Mouse (Mus musculus) stomach, embryonic 15.5 days (tissue): ENCODE data around the gene Zc3hav1. TPM values are rescaled to one million over a fixed set of nuclear protein-coding genes. Genes with fewer than 3 reads are reported as not detected.

ENCODE experiments used
- ATAC-seq: fragments of 200-750 bp; cut with Nextera tagmentation; 2 replicates; pipeline ENCODE4 v1.8.0; 2017; ENCODE audit warnings: low read depth, moderate number of reproducible peaks, moderate TSS enrichment; ENCODE audit not compliant: insufficient read depth, low FRiP score
- H3K27ac ChIP-seq: fragments of 300-500 bp; sonication (generic); 2 replicates; pipeline ENCODE4 v1.5.1; 2015; ENCODE audit warnings: mild to moderate bottlenecking, inconsistent platforms
- H3K27me3 ChIP-seq: fragments of 300-500 bp; sonication (generic); replicated peaks from 2 replicates; pipeline ENCODE4 v1.6.1; 2015; ENCODE audit warnings: inconsistent platforms
- H3K36me3 ChIP-seq: fragments of 300-500 bp; sonication (generic); 2 replicates; pipeline ENCODE4 v1.6.1; 2015; ENCODE audit warnings: inconsistent platforms
- H3K4me1 ChIP-seq: fragments of 300-500 bp; sonication (generic); 2 replicates; pipeline ENCODE4 v1.6.1; 2015; ENCODE audit warnings: inconsistent platforms
- H3K4me2 ChIP-seq: fragments of 300-500 bp; sonication (generic); 2 replicates; pipeline ENCODE4 v1.6.1; 2015; ENCODE audit warnings: mild to moderate bottlenecking, inconsistent platforms
- H3K4me3 ChIP-seq: fragments of 300-500 bp; sonication (generic); replicated peaks from 2 replicates; pipeline ENCODE4 v1.5.1; 2015; ENCODE audit warnings: inconsistent platforms
- H3K9ac ChIP-seq: fragments of 300-500 bp; sonication (generic); 2 replicates; pipeline ENCODE4 v1.6.1; 2015; ENCODE audit warnings: inconsistent platforms
- H3K9me3 ChIP-seq: fragments of 300-500 bp; sonication (generic); 2 replicates; pipeline ENCODE4 v1.6.1; 2016; ENCODE audit warnings: inconsistent platforms
- WGBS: fragments of 180-500 bp; shearing (Covaris S2); methylation state at CpG from one replicate; pipeline ENCODE4 v1.1.7; 2015; 5-methylcytosine and 5-hydroxymethylcytosine counted together
- polyA plus RNA-seq: library from polyadenylated mRNA; unstranded; fragments of >200 nt; fragmentation: Nextera tagmentation; extraction: Ambion mirVana; gene quantifications from 2 replicates; pipeline ENCODE4 v1.2.1, GENCODE M21; 2015

Gene Zc3hav1
- polyA plus RNA-seq, 1 experiment from 2014 or later, result 12.1 TPM

GRCm38 (mm10) chr6:38264466-38264865 lies 89.9 kb downstream of the Zc3hav1 start:
- H3K9me3 ChIP-seq, result no peaks in the 10 kb centered on the region
- no peak overlapping the region for H3K4me2 ChIP-seq
- no peaks in the 10 kb centered on the region for H3K4me1 ChIP-seq
- ATAC-seq, result no peak
- no peaks in the 10 kb centered on the region for H3K36me3 ChIP-seq
- H3K27ac ChIP-seq, result no peak overlapping the region
- WGBS, result 69% methylated on average over 7 of the region's 7 CpGs
- no peak overlapping the region for H3K9ac ChIP-seq
- no peak overlapping the region for H3K4me3 ChIP-seq
- no peaks in the 10 kb centered on the region for H3K27me3 ChIP-seq

GRCm38 (mm10) chr6:38263393-38264159 lies 90.8 kb downstream of the Zc3hav1 start:
- Histone ChIP-seq H3K27me3 (no peaks in the 10 kb centered on the region), H3K27ac (no peak overlapping the region), H3K4me2 (no peak overlapping the region), H3K4me1 (no peaks in the 10 kb centered on the region), H3K4me3 (no peak overlapping the region), H3K36me3 (no peaks in the 10 kb centered on the region), H3K9me3 (no peaks in the 10 kb centered on the region), H3K9ac (no peak overlapping the region)
- WGBS, result 71% methylated on average over 5 of the region's 5 CpGs
- ATAC-seq, result no peak

GRCm38 (mm10) chr6:38261877-38262276 lies 92.5 kb downstream of the Zc3hav1 start:
- Histone ChIP-seq H3K4me2 (no peak overlapping the region), H3K36me3 (no peaks in the 10 kb centered on the region), H3K9me3 (no peaks in the 10 kb centered on the region), H3K4me3 (no peak overlapping the region), H3K27me3 (no peaks in the 10 kb centered on the region), H3K27ac (no peak overlapping the region), H3K4me1 (no peaks in the 10 kb centered on the region), H3K9ac (no peak overlapping the region)
- WGBS, result 67% methylated on average over 4 of the region's 4 CpGs
- no peak for ATAC-seq

GRCm38 (mm10) chr6:38257506-38257905 lies 96.9 kb downstream of the Zc3hav1 start:
- 92% methylated on average over 8 of the region's 8 CpGs for WGBS

GRCm38 (mm10) chr6:38256793-38257192 lies 97.6 kb downstream of the Zc3hav1 start:
- Histone ChIP-seq H3K4me2 (no peak overlapping the region), H3K27me3 (no peaks in the 10 kb centered on the region), H3K27ac (no peak overlapping the region), H3K4me1 (peaks cover 12% of the 10 kb centered on the region; the same call in 1 of the 2 replicates), H3K36me3 (no peaks in the 10 kb centered on the region), H3K9ac (no peak overlapping the region), H3K9me3 (no peaks in the 10 kb centered on the region), H3K4me3 (no peak overlapping the region)
- WGBS, result 75% methylated on average over 4 of the region's 4 CpGs
- ATAC-seq, result no peak

More at GRCm38 (mm10) chr6:38257506-38257905, 96.9 kb downstream of the Zc3hav1 start:
- Histone ChIP-seq H3K27me3 (no peaks in the 10 kb centered on the region), H3K4me1 (peaks cover 7% of the 10 kb centered on the region; the same call in 1 of the 2 replicates), H3K9me3 (no peaks in the 10 kb centered on the region), H3K9ac (no peak overlapping the region), H3K36me3 (no peaks in the 10 kb centered on the region), H3K4me2 (no peak overlapping the region), H3K4me3 (no peak overlapping the region), H3K27ac (no peak overlapping the region)
- no peak for ATAC-seq

- Histone ChIP-seq H3K36me3 (no peaks in the 10 kb centered on the region), H3K4me3 (no peak overlapping the region), H3K4me1 (peaks cover 18% of the 10 kb centered on the region; the same call in 1 of the 2 replicates), H3K4me2 (no peak overlapping the region), H3K9me3 (no peaks in the 10 kb centered on the region), H3K27ac (no peak overlapping the region), H3K9ac (no peak overlapping the region), H3K27me3 (no peaks in the 10 kb centered on the region)
- ATAC-seq, result no peak
- 82% methylated on average over 2 of the region's 2 CpGs for WGBS
Measured at GRCm38 (mm10) chr6:38255794-38256193, 98.6 kb downstream of the Zc3hav1 start.

Other genes with a start within 250 kb of the Zc3hav1 start
- 1.4 and 1.8 TPM in 2 replicates for gene Tmem213, start 245.3 kb downstream of the Zc3hav1 start, polyA plus RNA-seq
- gene Atp6v0a4, start 230.0 kb downstream of the Zc3hav1 start, polyA plus RNA-seq, result 7.3 and 7.8 TPM in 2 replicates
- 3.5 and 3.8 TPM in 2 replicates for gene D630045J12Rik, start 100.6 kb downstream of the Zc3hav1 start, polyA plus RNA-seq
- 8.2 and 9.4 TPM in 2 replicates for gene Zc3hav1l, start 55.3 kb downstream of the Zc3hav1 start, polyA plus RNA-seq
- gene Ttc26, start 26.9 kb upstream of the Zc3hav1 start, polyA plus RNA-seq, result 5.8 and 5.9 TPM in 2 replicates
- 12.1 and 12.7 TPM in 2 replicates for gene Ubn2, start 79.3 kb upstream of the Zc3hav1 start, polyA plus RNA-seq
- gene Fmc1, start 178.9 kb upstream of the Zc3hav1 start, polyA plus RNA-seq, result 145 and 156 TPM in 2 replicates
- 37.9 and 41.1 TPM in 2 replicates for gene Luc7l2, start 196.7 kb upstream of the Zc3hav1 start, polyA plus RNA-seq